Mouse (Mus musculus): ENCODE measurements at regions not wholly inside any gene's neighbourhood (a gene's known extent, or its start where the extent isn't known, plus 50 kb on each side); places are given as distances from the start of the nearest gene placed in this dataset.

- no peak for DNase-seq (ENCODE audit: extremely low spot score in 1 of 2, low spot score in 1 of 2)
Measured at GRCm38 (mm10) chr12:28380203-28380602, 172.0 kb downstream of the Dcdc2c start.

DNA sequence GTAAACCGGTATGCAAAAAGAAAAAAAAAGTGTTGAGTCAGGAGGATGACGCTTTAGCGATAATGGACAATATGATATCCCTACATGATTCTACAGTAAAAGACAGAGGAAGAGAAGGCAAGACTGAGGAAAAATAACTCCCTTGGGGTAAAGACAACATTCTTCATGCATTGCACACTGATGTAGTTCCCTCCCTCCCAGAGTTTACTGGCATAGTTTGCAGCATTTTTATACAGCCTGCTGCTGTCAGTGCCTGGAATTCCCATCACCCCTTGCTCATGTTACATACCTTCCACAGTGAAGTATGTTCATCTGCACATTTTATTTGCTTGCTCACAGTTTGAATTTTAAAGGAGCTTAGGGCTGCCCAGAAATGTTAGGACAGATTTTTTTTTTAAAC is 174.2 kb downstream of the Dcdc2c start:
- no peak for DNase-seq (ENCODE audit: extremely low spot score in 1 of 2, low spot score in 1 of 2)

DNA sequence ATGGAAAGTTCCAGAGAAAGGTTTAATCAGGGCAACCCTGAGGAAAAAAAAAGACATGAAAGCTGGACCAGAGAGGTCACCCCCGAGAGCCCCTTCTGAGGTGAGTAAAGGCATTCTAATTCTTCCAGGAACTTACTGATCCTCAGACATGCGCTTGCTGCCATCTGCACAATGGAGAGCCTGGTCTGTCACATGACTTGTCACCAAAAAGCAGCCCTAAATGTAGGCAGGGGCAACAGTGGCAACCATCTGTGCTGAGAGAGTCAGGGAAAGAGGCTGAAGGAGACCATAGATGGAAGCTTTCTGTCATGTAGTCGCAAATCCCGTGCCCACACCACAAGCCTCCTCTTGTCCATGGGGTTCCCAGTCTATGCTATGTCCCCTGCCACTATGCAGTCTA is 174.8 kb downstream of the Dcdc2c start:
- no peak for DNase-seq (ENCODE audit: extremely low spot score in 1 of 2, low spot score in 1 of 2)

- no peak for DNase-seq (ENCODE audit: extremely low spot score in 1 of 2, low spot score in 1 of 2)
Measured at GRCm38 (mm10) chr12:28376770-28377169, 175.4 kb downstream of the Dcdc2c start.

- no peak for DNase-seq (ENCODE audit: extremely low spot score in 1 of 2, low spot score in 1 of 2)
Measured at GRCm38 (mm10) chr12:28365304-28365703, 186.9 kb downstream of the Dcdc2c start.

- DNase-seq (ENCODE audit: extremely low spot score in 1 of 2, low spot score in 1 of 2): no peak
Measured at GRCm38 (mm10) chr12:28358737-28359333, 193.4 kb downstream of the Dcdc2c start.

- no peak for DNase-seq (ENCODE audit: extremely low spot score in 1 of 2, low spot score in 1 of 2)
Measured at GRCm38 (mm10) chr12:28357764-28358163, 194.4 kb downstream of the Dcdc2c start.

DNA sequence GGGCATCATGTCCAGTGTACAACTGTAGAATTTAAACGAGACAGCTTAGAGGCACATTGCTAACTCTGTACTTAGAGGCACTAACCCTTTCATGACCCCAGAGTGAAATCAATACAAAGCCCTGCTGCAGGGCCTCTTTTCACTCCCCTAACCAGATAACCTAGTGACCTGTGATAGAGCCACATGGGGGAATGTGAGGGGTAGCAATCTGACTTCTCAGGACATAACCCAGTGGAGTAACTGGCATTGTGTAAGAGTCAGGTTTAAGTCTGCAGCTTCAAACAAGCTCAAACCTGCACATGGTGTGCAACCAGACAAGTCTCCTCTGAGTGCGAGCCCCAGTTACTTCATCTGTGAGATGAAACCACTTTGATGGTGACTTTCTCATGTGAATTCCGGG is 199.1 kb downstream of the Dcdc2c start:
- no peak for DNase-seq (ENCODE audit: extremely low spot score in 1 of 2, low spot score in 1 of 2)

GRCm38 (mm10) chr12:28352571-28352970 is 199.6 kb downstream of the Dcdc2c start:
- DNase-seq (ENCODE audit: extremely low spot score in 1 of 2, low spot score in 1 of 2): no peak

DNA sequence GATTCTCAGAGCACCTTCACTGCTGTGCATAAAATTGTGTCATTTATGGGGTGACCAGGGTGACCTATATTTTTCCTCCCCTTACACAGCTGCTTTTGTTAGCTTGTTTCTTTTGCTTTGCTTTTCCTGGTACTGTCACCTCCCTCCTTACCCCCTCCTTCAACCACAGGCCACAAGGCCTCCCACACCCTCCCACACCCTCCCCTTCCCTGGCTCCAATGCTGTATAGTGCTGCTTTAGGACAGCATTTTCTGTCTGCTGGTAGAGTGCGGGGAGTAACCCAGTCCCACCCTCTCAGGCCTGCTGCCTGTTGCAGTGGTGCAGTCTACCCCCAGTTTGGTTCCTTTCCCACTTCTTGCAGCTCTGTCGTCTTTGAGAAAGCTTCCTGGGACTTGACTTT is 209.5 kb downstream of the Dcdc2c start:
- DNase-seq (ENCODE audit: extremely low spot score in 1 of 2, low spot score in 1 of 2): no peak

DNA sequence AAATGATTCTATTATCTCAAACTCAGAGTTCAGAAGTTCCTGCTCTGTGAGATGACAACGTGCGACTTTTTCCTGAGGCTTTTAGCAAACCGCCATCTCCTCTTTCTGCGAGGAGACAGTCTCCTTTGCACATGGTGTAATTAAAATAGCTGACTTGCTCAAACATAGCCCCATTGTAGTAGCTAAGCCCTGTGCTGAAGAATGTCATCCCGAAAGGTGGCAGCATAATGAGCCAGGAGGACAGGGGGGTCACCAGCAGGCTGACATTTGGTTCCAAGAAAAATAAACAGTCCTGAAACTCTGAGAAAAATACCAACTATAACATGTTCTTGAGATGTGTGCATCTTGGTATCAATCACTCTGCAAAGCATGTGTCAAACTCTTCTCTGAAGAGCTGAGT is 219.6 kb downstream of the Dcdc2c start:
- DNase-seq (ENCODE audit: extremely low spot score in 1 of 2, low spot score in 1 of 2): no peak

GRCm38 (mm10) chr12:28331843-28332242 is 220.4 kb downstream of the Dcdc2c start:
- no peak for DNase-seq (ENCODE audit: extremely low spot score in 1 of 2, low spot score in 1 of 2)

DNA sequence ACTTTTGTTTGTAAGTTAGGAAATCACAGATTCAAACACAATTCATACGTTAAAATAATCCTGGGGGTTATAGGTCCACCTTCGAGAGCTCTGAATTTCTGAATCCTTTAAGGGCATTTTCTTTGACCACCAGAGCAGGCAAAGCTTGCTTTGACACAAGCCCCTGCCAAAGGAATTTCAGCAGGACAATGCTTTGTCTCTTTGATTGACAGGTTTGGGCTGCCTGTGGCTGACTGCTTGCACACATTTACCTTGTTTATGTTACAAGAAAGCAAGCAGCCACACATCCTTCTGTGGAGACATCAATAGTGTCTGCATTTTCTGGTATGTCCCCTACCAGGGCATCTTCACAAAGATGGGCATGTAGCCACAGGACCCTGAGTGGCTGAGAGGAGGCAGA is 228.5 kb downstream of the Dcdc2c start:
- no peak for DNase-seq (ENCODE audit: extremely low spot score in 1 of 2, low spot score in 1 of 2)

DNA sequence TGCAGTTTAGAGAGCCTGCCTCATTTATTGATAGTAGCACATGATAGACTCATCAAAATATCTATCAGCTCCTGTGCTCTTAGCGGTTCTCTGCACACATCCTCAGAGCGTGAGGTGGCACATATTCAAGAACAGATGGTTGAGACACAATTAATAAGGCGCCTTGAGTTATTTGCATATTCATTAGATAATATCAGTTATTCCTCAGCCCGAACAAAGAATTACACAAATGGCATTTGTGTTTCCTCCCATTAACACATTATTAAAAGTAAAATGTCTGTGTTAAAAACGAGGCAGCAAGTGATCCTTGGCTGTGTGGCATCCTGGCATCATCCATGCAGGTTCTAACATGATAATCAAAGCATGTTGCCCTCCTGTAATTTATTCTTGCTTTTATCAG is 243.0 kb downstream of the Dcdc2c start:
- no peak for DNase-seq (ENCODE audit: extremely low spot score in 1 of 2, low spot score in 1 of 2)

DNA sequence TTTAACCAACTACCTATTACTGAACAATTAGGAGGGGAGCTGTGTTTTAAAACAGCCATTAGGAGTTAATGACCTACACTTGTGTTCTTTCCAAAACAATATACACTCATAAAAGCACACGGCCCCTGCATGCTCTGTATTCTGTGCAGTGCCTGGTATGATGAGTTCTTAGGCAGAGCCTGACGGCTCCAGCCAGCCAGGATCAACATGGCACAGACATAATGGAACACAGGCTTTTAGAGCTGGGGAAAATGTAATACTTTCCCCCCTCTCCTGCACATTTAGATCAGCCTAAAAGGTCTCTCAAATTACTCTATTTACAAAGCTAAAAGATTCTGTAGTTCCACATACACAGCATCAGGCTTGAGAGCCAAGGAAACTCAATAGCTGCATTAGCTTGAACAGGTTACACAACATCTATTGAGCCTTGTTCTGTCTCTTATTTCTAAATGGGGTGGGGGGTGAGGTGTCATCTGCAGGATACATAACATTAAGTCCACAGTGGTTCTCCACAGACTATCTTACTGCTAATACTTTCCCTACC is 250.1 kb downstream of the Dcdc2c start:
- no peak for DNase-seq (ENCODE audit: extremely low spot score in 1 of 2, low spot score in 1 of 2)

DNA sequence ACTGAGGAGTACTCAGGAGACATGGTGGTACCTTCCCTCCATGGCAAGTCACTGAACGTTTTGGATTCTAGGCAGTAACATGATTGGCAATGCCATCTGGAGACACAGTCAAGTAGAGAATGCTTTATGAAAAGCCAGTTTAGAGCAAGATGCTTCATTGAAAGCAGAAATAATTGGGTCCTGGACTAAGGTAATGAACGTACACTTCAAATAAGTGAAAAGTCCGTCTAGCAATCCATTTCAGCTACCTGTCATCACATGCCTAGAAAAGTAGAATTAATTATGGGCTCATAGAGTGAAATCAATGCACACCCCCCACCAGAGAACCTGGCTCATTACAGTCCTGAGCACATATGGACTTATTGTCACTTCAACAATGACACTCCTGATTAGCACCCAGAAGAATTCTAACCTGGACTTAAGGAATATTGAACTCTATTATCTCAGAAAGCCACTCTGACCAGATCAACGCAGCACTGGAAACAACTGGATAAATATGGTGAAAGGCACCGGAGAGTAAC is 263.8 kb downstream of the Dcdc2c start:
- DNase-seq (ENCODE audit: extremely low spot score in 1 of 2, low spot score in 1 of 2): no peak

DNA sequence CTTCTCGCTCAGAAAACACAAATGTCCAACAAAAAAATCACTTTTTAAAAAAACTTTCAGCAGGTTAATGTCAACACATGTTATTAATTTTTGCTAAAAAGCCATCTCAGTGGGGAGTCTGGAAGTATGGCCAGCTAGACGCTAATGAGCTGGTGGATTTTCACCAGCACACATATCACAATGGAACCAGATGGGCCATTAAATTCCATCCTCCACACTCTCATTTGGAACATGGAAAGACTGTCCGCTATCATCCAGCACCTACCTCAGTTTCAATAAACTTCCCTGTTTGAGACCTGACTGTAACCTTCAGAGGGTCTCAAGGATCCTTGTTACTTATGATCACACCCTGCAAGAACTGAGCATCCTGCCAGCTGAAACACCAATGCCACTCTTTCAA is 296.7 kb downstream of the Dcdc2c start:
- DNase-seq (ENCODE audit: extremely low spot score in 1 of 2, low spot score in 1 of 2): no peak

DNA sequence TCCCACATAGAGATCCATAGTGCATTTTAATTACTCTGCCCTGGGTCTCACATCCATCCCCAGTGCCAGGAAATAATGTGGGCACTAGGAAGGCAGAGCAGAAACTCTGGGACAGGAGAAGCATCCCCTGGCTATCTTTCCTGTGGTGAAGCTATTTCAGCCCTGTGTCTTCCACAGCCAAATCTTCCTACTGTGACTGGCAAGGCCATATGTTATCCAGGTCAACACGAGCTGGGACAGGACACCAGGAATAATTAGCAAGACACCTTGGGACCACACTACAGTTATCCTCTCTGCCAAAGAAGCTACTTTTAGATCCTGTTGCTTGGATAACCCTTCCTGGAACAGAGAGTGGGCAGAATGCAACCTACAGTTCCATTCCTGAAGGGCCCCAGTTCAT is 301.7 kb downstream of the Dcdc2c start:
- DNase-seq (ENCODE audit: extremely low spot score in 1 of 2, low spot score in 1 of 2): no peak

- DNase-seq (ENCODE audit: extremely low spot score in 1 of 2, low spot score in 1 of 2): peak in 1 of 2 experiments; percentile 13
Measured at GRCm38 (mm10) chr12:28248749-28249148, 303.4 kb downstream of the Dcdc2c start.

DNA sequence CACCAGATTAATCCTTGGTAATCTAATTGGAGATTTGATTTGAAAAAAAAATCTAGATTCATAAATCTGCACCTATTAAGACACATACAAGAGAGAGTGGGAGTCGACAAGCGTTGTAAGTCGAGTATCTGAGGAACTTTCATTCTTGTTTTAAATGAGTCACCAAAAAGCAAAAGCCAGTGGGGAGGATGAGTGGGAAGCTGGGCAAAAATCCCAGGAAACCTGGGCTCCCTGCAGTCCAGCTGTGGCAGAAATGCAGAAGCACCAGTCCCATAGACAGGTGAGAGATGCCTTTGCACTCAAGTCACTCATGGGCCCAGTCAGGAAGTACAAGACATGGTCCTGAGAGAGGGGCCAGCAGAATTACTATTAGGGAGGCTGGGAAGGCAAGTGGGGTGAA is 303.9 kb downstream of the Dcdc2c start:
- DNase-seq (ENCODE audit: extremely low spot score in 1 of 2, low spot score in 1 of 2): no peak

DNA sequence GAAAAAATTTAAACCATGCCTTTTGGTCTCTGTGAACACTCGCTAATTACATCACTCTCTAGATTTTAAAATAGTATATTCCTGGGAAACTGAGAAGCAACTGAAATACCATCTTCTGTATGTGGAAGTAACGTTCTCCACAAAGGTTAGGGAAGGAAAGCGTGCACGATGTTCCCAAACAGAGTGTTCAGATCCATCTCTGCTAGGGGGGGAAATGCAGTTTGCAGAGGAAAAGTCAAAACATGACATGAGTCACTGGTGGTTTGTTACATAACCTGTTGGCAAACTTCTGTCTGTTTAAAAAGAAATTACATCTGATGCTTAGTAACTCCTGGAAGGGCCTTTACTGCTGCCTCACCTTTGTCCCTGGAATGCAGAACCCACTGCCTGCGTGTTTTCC is 314.2 kb downstream of the Dcdc2c start:
- DNase-seq (ENCODE audit: extremely low spot score in 1 of 2, low spot score in 1 of 2): no peak

DNA sequence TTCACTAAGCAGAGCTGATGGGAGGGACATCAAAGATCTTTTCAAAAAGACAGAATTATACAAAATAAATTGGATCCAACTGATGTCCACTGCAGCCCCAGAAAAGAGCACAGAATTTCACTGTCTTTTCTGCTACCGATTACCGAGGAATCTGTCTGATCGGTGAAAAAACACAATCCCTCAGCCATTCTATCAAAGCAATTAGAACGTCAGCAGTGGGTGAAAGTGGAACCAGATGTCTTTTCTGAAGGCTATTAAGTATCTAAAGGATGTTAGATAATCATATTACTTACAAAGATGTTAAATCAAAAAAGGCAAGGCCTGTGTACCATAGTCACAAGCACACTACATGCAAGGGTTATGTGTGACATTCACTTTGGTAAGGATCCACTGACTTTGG is 315.2 kb downstream of the Dcdc2c start:
- no peak for DNase-seq (ENCODE audit: extremely low spot score in 1 of 2, low spot score in 1 of 2)

- DNase-seq (ENCODE audit: extremely low spot score in 1 of 2, low spot score in 1 of 2): no peak
Measured at GRCm38 (mm10) chr12:28202847-28203246, 349.4 kb downstream of the Dcdc2c start.

Measured in layer of hippocampus, postnatal 25 days (tissue).